Comparison of ENCODE assay signal across 42 mouse cellular contexts in genomic region chr8:13356221-13356620, GRCm38 (mm10). TPM values are rescaled to one million over a fixed set of nuclear protein-coding genes. Genes with fewer than 3 reads are reported as not detected.
"Had no signal": no experiment of that assay in that cellular context is flagged by ENCODE, and none has a peak within 500 bp of the region (broad histone marks: within the 10 kb centered on the region; RNA-seq: fewer than 3 reads in every experiment).

No protein-coding gene starts in this region.

- DNase-seq: heart, adult 18-20 months; heart, postnatal 4 days; kidney, adult 11 months; kidney, adult 2 months; kidney, adult 9 months; kidney, postnatal 14 days; kidney, postnatal 36 days; layer of hippocampus, adult 9-11 months; layer of hippocampus, postnatal 36 days; left cerebral cortex, postnatal 4 days had no signal

- H3K27ac ChIP-seq: heart, embryonic 10.5 days; heart, embryonic 13.5 days; hindbrain, embryonic 10.5 days; hindbrain, embryonic 12.5 days; hindbrain, embryonic 14.5 days; hindbrain, postnatal 0 days; kidney, embryonic 15.5 days; kidney, postnatal 0 days; limb, embryonic 13.5 days; limb, embryonic 15.5 days; liver, embryonic 12.5 days; liver, embryonic 14.5 days had no signal

- H3K4me2 ChIP-seq: heart, embryonic 13.5 days; hindbrain, embryonic 12.5 days; hindbrain, embryonic 14.5 days; kidney, embryonic 15.5 days; limb, embryonic 13.5 days; limb, embryonic 15.5 days; liver, embryonic 12.5 days had no signal

- H3K27me3 ChIP-seq: heart, embryonic 13.5 days; hindbrain, embryonic 12.5 days; kidney, embryonic 15.5 days; limb, embryonic 13.5 days; limb, embryonic 15.5 days; liver, embryonic 12.5 days had no signal

- H3K4me1 ChIP-seq: hindbrain, embryonic 10.5 days; hindbrain, embryonic 12.5 days; kidney, embryonic 15.5 days; limb, embryonic 13.5 days; limb, embryonic 15.5 days had no signal

- ATAC-seq: hindbrain, postnatal 0 days; liver, embryonic 12.5 days had no signal

- H3K4me3 ChIP-seq: heart, embryonic 10.5 days; heart, embryonic 13.5 days; hindbrain, embryonic 10.5 days; hindbrain, embryonic 12.5 days; kidney, embryonic 15.5 days; limb, embryonic 13.5 days; limb, embryonic 15.5 days; liver, embryonic 12.5 days had no signal

- H3K9me3 ChIP-seq: heart, embryonic 10.5 days; heart, embryonic 13.5 days; hindbrain, embryonic 12.5 days; kidney, embryonic 15.5 days; limb, embryonic 15.5 days; liver, embryonic 12.5 days had no signal

- H3K9ac ChIP-seq: heart, embryonic 13.5 days; hindbrain, embryonic 12.5 days; hindbrain, embryonic 14.5 days; kidney, embryonic 15.5 days; limb, embryonic 13.5 days; limb, embryonic 15.5 days; liver, embryonic 12.5 days; liver, embryonic 14.5 days had no signal

RNA-seq across cellular contexts. Expression of gene Atp4b, which starts 40.4 kb away (rescaled TPM):
- total RNA-seq: gastrocnemius, adult 8-10 months; gastrocnemius, postnatal 25 days; gastrocnemius, postnatal 4 days; granulocyte monocyte progenitor cell, adult 5-6 weeks; heart, adult 8-10 months; heart, postnatal 10 days; heart, postnatal 25 days; heart, postnatal 4 days; hindbrain, postnatal 0 days; layer of hippocampus, adult 8-10 months; layer of hippocampus, postnatal 14 days; layer of hippocampus, postnatal 36 days; left cerebral cortex, adult 18-20 months; left cerebral cortex, adult 8-10 months; left cerebral cortex, postnatal 10 days; left cerebral cortex, postnatal 25 days; left cerebral cortex, postnatal 4 days; liver, adult 2 months had no signal
- polyA plus RNA-seq: frontal cortex, adult 2 months; heart, embryonic 10.5 days; heart, embryonic 16.5 days; hindbrain, embryonic 12.5 days; hindbrain, embryonic 14.5 days; hindbrain, postnatal 0 days; intestine, embryonic 14.5 days; kidney, embryonic 15.5 days; limb, embryonic 11.5 days; limb, embryonic 13.5 days; limb, embryonic 15.5 days; liver, adult 2 months; liver, embryonic 12.5 days; liver, embryonic 14.5 days had no signal

RNA-seq across cellular contexts. Expression of gene Grk1, which starts 48.7 kb away (rescaled TPM):
- total RNA-seq: gastrocnemius, adult 8-10 months; gastrocnemius, postnatal 4 days; granulocyte monocyte progenitor cell, adult 5-6 weeks; heart, adult 18-20 months; heart, adult 8-10 months; hindbrain, postnatal 0 days; layer of hippocampus, adult 8-10 months; layer of hippocampus, postnatal 14 days; layer of hippocampus, postnatal 36 days; left cerebral cortex, adult 18-20 months; left cerebral cortex, postnatal 25 days; left cerebral cortex, postnatal 4 days; liver, adult 2 months had no signal
- polyA plus RNA-seq: heart, embryonic 13.5 days; hindbrain, embryonic 10.5 days; hindbrain, embryonic 12.5 days; hindbrain, embryonic 14.5 days; hindbrain, postnatal 0 days; intestine, embryonic 14.5 days; kidney, embryonic 15.5 days; large intestine, adult 2 months; limb, embryonic 11.5 days; limb, embryonic 15.5 days; liver, adult 2 months; liver, embryonic 12.5 days; liver, embryonic 16.5 days had no signal
